Comparison of ENCODE assay signal across 8 mouse cellular contexts in genomic region chr6:39376775-39377174, GRCm38 (mm10). TPM values are rescaled to one million over a fixed set of nuclear protein-coding genes. Genes with fewer than 3 reads are reported as not detected.
DNase-seq lines count a peak whose midpoint lies in the region; ATAC-seq lines count a peak whose summit lies in the region.

No protein-coding gene starts in this region.

- H3K27me3 ChIP-seq in kidney, embryonic 15.5 days: peaks cover 4% of the 10 kb centered on the region; the same call in 1 of the 2 replicates
- 0 out of 2 replicates have a peak, but pooled peaks cover 10% of the 10 kb centered on the region for H3K27me3 ChIP-seq in hindbrain, embryonic 14.5 days (ENCODE audit: control insufficient read depth, insufficient read depth, low read length)
- peaks cover 6% of the 10 kb centered on the region; the same call in 1 of the 2 replicates for H3K27me3 ChIP-seq in midbrain, embryonic 15.5 days (replicated peaks)

- peak overlapping the region; percentile 62 for H3K4me2 ChIP-seq in kidney, embryonic 15.5 days
- H3K4me2 ChIP-seq in hindbrain, embryonic 14.5 days (replicated peaks): peak overlapping the region; percentile 70
- peak overlapping the region; percentile 60 for H3K4me2 ChIP-seq in midbrain, embryonic 15.5 days

- H3K9ac ChIP-seq in kidney, embryonic 15.5 days: peak overlapping the region; percentile 74
- peak overlapping the region; percentile 91 for H3K9ac ChIP-seq in hindbrain, embryonic 14.5 days
- H3K9ac ChIP-seq in midbrain, embryonic 15.5 days: peak overlapping the region; percentile 98

- H3K9me3 ChIP-seq in kidney, embryonic 15.5 days (replicated peaks): no peaks in the 10 kb centered on the region
- H3K9me3 ChIP-seq in hindbrain, embryonic 14.5 days (ENCODE audit: control insufficient read depth, low read length): no peaks in the 10 kb centered on the region
- no peaks in the 10 kb centered on the region for H3K9me3 ChIP-seq in midbrain, embryonic 15.5 days

- DNase-seq in kidney, postnatal 25 days: no peak
- DNase-seq in hindbrain, embryonic 14.5 days (ENCODE audit: low spot score): no peak
- DNase-seq in gastrocnemius, adult 18-20 months (ENCODE audit: low spot score): no peak
- no peak for DNase-seq in cerebellum, postnatal 36 days
- no peak for DNase-seq in ovary, adult 18-20 months (ENCODE audit: low spot score)

- H3K27ac ChIP-seq in kidney, embryonic 15.5 days: no peak overlapping the region
- H3K27ac ChIP-seq in brown adipose tissue, adult 24 weeks (replicated peaks; ENCODE audit: low read depth, low read length): no peak overlapping the region
- no peak overlapping the region; the same call in 1 of the 2 replicates for H3K27ac ChIP-seq in hindbrain, embryonic 14.5 days
- no peak overlapping the region for H3K27ac ChIP-seq in midbrain, embryonic 15.5 days

- WGBS in kidney, embryonic 15.5 days: 11% methylated on average over 9 of the region's 9 CpGs
- 19% methylated on average over 9 of the region's 9 CpGs for WGBS in hindbrain, embryonic 14.5 days
- 16% methylated on average over 9 of the region's 9 CpGs for WGBS in midbrain, embryonic 15.5 days

- H3K36me3 ChIP-seq in kidney, embryonic 15.5 days: peaks cover 5% of the 10 kb centered on the region; the same call in 1 of the 2 replicates
- no peaks in the 10 kb centered on the region for H3K36me3 ChIP-seq in hindbrain, embryonic 14.5 days (replicated peaks; ENCODE audit: control insufficient read depth, insufficient read depth)
- peaks cover 2% of the 10 kb centered on the region; the same call in 1 of the 2 replicates for H3K36me3 ChIP-seq in midbrain, embryonic 15.5 days (replicated peaks)

- peaks cover 47% of the 10 kb centered on the region for H3K4me1 ChIP-seq in kidney, embryonic 15.5 days
- no peaks in the 10 kb centered on the region; the same call in 1 of the 2 replicates for H3K4me1 ChIP-seq in brown adipose tissue, adult 24 weeks (ENCODE audit: control insufficient read depth, insufficient read depth, insufficient read length, low read length)
- H3K4me1 ChIP-seq in hindbrain, embryonic 14.5 days (replicated peaks; ENCODE audit: control insufficient read depth, insufficient read depth, low read length): peaks cover 22% of the 10 kb centered on the region; the same call in 1 of the 2 replicates
- peaks cover 27% of the 10 kb centered on the region for H3K4me1 ChIP-seq in midbrain, embryonic 15.5 days

- H3K4me3 ChIP-seq in kidney, embryonic 15.5 days (replicated peaks): peak overlapping the region; percentile 71
- peak overlapping the region; percentile 70 for H3K4me3 ChIP-seq in brown adipose tissue, adult 24 weeks (ENCODE audit: insufficient read depth, low read depth, low read length)
- peak overlapping the region; percentile 95 for H3K4me3 ChIP-seq in hindbrain, embryonic 14.5 days (replicated peaks; ENCODE audit: low read length)
- peak overlapping the region; percentile 99 for H3K4me3 ChIP-seq in midbrain, embryonic 15.5 days

- no peak for ATAC-seq in kidney, embryonic 15.5 days (replicated peaks; ENCODE audit: low FRiP score)
- ATAC-seq in hindbrain, embryonic 14.5 days (ENCODE audit: low FRiP score): no peak
- no peak for ATAC-seq in midbrain, embryonic 15.5 days (replicated peaks)

RNA-seq across cellular contexts. Expression of gene Slc37a3, which starts 0.7 kb away (rescaled TPM):
- polyA plus RNA-seq in kidney, embryonic 15.5 days (2015; fragmentation: Nextera tagmentation; extraction: Ambion mirVana): 52.5 and 53.9 TPM in 2 replicates
- 7.4 and 11.0 TPM in 2 replicates for polyA plus RNA-seq in brown adipose tissue, adult 24 weeks (2012; ENCODE audit: insufficient read depth, insufficient read length, missing spikeins)
- 62.4 and 63.8 TPM in 2 replicates for polyA plus RNA-seq in hindbrain, embryonic 14.5 days (2014; fragmentation: Nextera tagmentation; extraction: Ambion mirVana)
- polyA plus RNA-seq in midbrain, embryonic 15.5 days (2015; fragmentation: Nextera tagmentation; extraction: Ambion mirVana): 62.8 and 65.8 TPM in 2 replicates
- 10 to 100 TPM; 11.6 to 16.2 TPM for total RNA-seq in gastrocnemius, adult 18-20 months (2021)

RNA-seq across cellular contexts. Expression of gene Rab19, which starts 4.2 kb away (rescaled TPM):
- polyA plus RNA-seq in kidney, embryonic 15.5 days (2015; fragmentation: Nextera tagmentation; extraction: Ambion mirVana): 1.7 and 2.3 TPM in 2 replicates
- polyA plus RNA-seq in brown adipose tissue, adult 24 weeks (2012; ENCODE audit: insufficient read depth, insufficient read length, missing spikeins): not detected in 2 replicates
- polyA plus RNA-seq in hindbrain, embryonic 14.5 days (2014; fragmentation: Nextera tagmentation; extraction: Ambion mirVana): 0.17 and 0.40 TPM in 2 replicates
- 0.31 and 0.36 TPM in 2 replicates for polyA plus RNA-seq in midbrain, embryonic 15.5 days (2015; fragmentation: Nextera tagmentation; extraction: Ambion mirVana)
- not detected for total RNA-seq in gastrocnemius, adult 18-20 months (2021)

RNA-seq across cellular contexts. Expression of gene Mkrn1, which starts 43.5 kb away (rescaled TPM):
- polyA plus RNA-seq in kidney, embryonic 15.5 days (2015; fragmentation: Nextera tagmentation; extraction: Ambion mirVana): 59.8 and 60.2 TPM in 2 replicates
- polyA plus RNA-seq in brown adipose tissue, adult 24 weeks (2012; ENCODE audit: insufficient read depth, insufficient read length, missing spikeins): 19.3 and 32.6 TPM in 2 replicates
- 247 and 275 TPM in 2 replicates for polyA plus RNA-seq in hindbrain, embryonic 14.5 days (2014; fragmentation: Nextera tagmentation; extraction: Ambion mirVana)
- 269 TPM in 2 replicates for polyA plus RNA-seq in midbrain, embryonic 15.5 days (2015; fragmentation: Nextera tagmentation; extraction: Ambion mirVana)
- 10 to 100 TPM; 14.0 to 16.4 TPM for total RNA-seq in gastrocnemius, adult 18-20 months (2021)
